8 mouse cellular contexts compared by ENCODE assay signal in genomic region chr7:35649071-35649470, GRCm38 (mm10). TPM values are rescaled to one million over a fixed set of nuclear protein-coding genes. Genes with fewer than 3 reads are reported as not detected.
DNase-seq lines count a peak whose midpoint lies in the region; ATAC-seq lines count a peak whose summit lies in the region.

No protein-coding gene starts in this region.

- no peak overlapping the region for H3K27ac ChIP-seq in kidney, embryonic 16.5 days (ENCODE audit: low read length)
- H3K27ac ChIP-seq in midbrain, embryonic 11.5 days (ENCODE audit: low read depth, low read length) = no peak overlapping the region

- H3K4me1 ChIP-seq in kidney, embryonic 16.5 days (ENCODE audit: insufficient read depth, low read length) = peaks cover 3% of the 10 kb centered on the region; the same call in 1 of the 2 replicates
- 0 out of 2 replicates have a peak, but pooled peaks cover 2% of the 10 kb centered on the region for H3K4me1 ChIP-seq in midbrain, embryonic 11.5 days (ENCODE audit: control insufficient read depth, insufficient read depth, low read length)

- H3K36me3 ChIP-seq in kidney, embryonic 16.5 days (ENCODE audit: insufficient read depth, low read length) = peaks cover 10% of the 10 kb centered on the region
- H3K36me3 ChIP-seq in midbrain, embryonic 11.5 days (ENCODE audit: control insufficient read depth, insufficient read depth, low read length) = 0 out of 2 replicates have a peak, but pooled peaks cover 5% of the 10 kb centered on the region

- no peak overlapping the region for H3K9ac ChIP-seq in kidney, embryonic 16.5 days (replicated peaks; ENCODE audit: low read length)
- no peak overlapping the region for H3K9ac ChIP-seq in midbrain, embryonic 11.5 days (ENCODE audit: low read length)

- H3K27me3 ChIP-seq in kidney, embryonic 16.5 days (ENCODE audit: insufficient read depth, low read length) = no peaks in the 10 kb centered on the region
- no peaks in the 10 kb centered on the region for H3K27me3 ChIP-seq in midbrain, embryonic 11.5 days (ENCODE audit: control insufficient read depth, insufficient read depth, low read length)

- 35% methylated on average over 3 of the region's 3 CpGs for WGBS in kidney, embryonic 16.5 days
- 49% methylated on average over 3 of the region's 3 CpGs for WGBS in midbrain, embryonic 11.5 days

- H3K9me3 ChIP-seq in kidney, embryonic 16.5 days (ENCODE audit: low read length) = no peaks in the 10 kb centered on the region
- H3K9me3 ChIP-seq in midbrain, embryonic 11.5 days (ENCODE audit: control insufficient read depth, low read length) = no peaks in the 10 kb centered on the region; the same call in 1 of the 2 replicates

- H3K4me3 ChIP-seq in kidney, embryonic 16.5 days (ENCODE audit: low read length) = no peak overlapping the region
- H3K4me3 ChIP-seq in midbrain, embryonic 11.5 days (ENCODE audit: low read depth, low read length) = no peak overlapping the region

- no peak overlapping the region for H3K4me2 ChIP-seq in kidney, embryonic 16.5 days (replicated peaks; ENCODE audit: low read depth, low read length)
- H3K4me2 ChIP-seq in midbrain, embryonic 11.5 days = no peak overlapping the region

- peak; percentile 34 for DNase-seq in embryo, embryonic 10 days (ENCODE audit: low spot score)
- no peak for DNase-seq in embryo, embryonic 10.5 days (ENCODE audit: low spot score)
- DNase-seq in MEL-GATA-1-ER (ENCODE audit: extremely low read depth, low read depth) = peak; percentile 71
- no peak for DNase-seq in midbrain, embryonic 11.5 days (ENCODE audit: low spot score, missing footprints)
- DNase-seq in right cerebral cortex, adult 18-20 months = no peak

- peak; percentile 64 for ATAC-seq in erythroid progenitor cell, adult 5-6 weeks (replicated peaks; ENCODE audit: low FRiP score, poor library complexity, severe bottlenecking)
- peak; percentile 22; the same call in 1 of the 2 replicates for ATAC-seq in kidney, embryonic 16.5 days (ENCODE audit: low FRiP score, low TSS enrichment)
- ATAC-seq in megakaryocyte-erythroid progenitor cell, adult 5-6 weeks (replicated peaks; ENCODE audit: low FRiP score, low TSS enrichment, poor library complexity, severe bottlenecking) = peak; percentile 87
- no peak for ATAC-seq in midbrain, embryonic 11.5 days (ENCODE audit: low FRiP score)

RNA-seq across cellular contexts. Expression of gene Pdcd5, which starts 1.8 kb away (rescaled TPM):
- total RNA-seq in erythroid progenitor cell, adult 5-6 weeks (2015; ENCODE audit: low replicate concordance) = 75.3 and 96.4 TPM in 2 replicates
- 31.2 TPM in 1 of 2 replicates, not detected in the other for total RNA-seq in erythroid progenitor cell, adult 5-6 weeks (2017; ENCODE audit: low replicate concordance)
- 215 and 233 TPM in 2 replicates for polyA plus RNA-seq in kidney, embryonic 16.5 days (2015; fragmentation: Nextera tagmentation; extraction: Ambion mirVana)
- total RNA-seq in megakaryocyte-erythroid progenitor cell, adult 5-6 weeks (2014; fragmentation: Nextera tagmentation) = 208 and 214 TPM in 2 replicates
- 145 and 165 TPM in 2 replicates for total RNA-seq in megakaryocyte-erythroid progenitor cell, adult 5-6 weeks (2017)
- 307 and 310 TPM in 2 replicates for polyA plus RNA-seq in midbrain, embryonic 11.5 days (2014; fragmentation: Nextera tagmentation; extraction: Ambion mirVana)

Comparison
In these comparisons a context has a peak if more than half of its experiments do, and no peak if none do; other contexts are left out.
1. DNase-seq: peak in embryo, embryonic 10 days (single experiment) and MEL-GATA-1-ER (single experiment); none in embryo, embryonic 10.5 days (single experiment), midbrain, embryonic 11.5 days (single experiment) and right cerebral cortex, adult 18-20 months (single experiment).